Mouse (Mus musculus): ENCODE data around the gene Rac3.

- TF ChIP-seq CTCF (IDR thresholded peaks at IDR 0.05; ENCODE audit: control insufficient read depth, insufficient read depth, low read length) = no peak
- TF ChIP-seq POLR2A (IDR thresholded peaks at IDR 0.05; ENCODE audit: borderline replicate concordance, control insufficient read depth, low read depth, low read length) = no peak
Measured at GRCm38 (mm10) chr11:120704486-120705325, 16.6 kb upstream of the Rac3 start.

All from bone marrow, adult 2 months (tissue).